Mouse (Mus musculus) right cerebral cortex, postnatal 4 days (tissue): ENCODE results near the gene Il27.

Source experiments
- DNase-seq: peaks from one replicate; pipeline ENCODE4 v3.0.0-alpha.2; 2022

Il27 gene

GRCm38 (mm10) chr7:126602650-126603049 lies 7.9 kb upstream of the Il27 start:
- DNase-seq, result no peak

GRCm38 (mm10) chr7:126601896-126602295 lies 7.2 kb upstream of the Il27 start:
- no peak for DNase-seq

- DNase-seq, result no peak
Observed at GRCm38 (mm10) chr7:126598919-126599318, 4.2 kb upstream of the Il27 start.

- no peak for DNase-seq
Observed at GRCm38 (mm10) chr7:126596414-126596813, 1.7 kb upstream of the Il27 start.

- no peak for DNase-seq
Observed at GRCm38 (mm10) chr7:126595890-126596289, 1.1 kb upstream of the Il27 start.

- DNase-seq, result peak; percentile 69
Observed at GRCm38 (mm10) chr7:126587779-126588178, 7.0 kb downstream of the Il27 start.

- DNase-seq, result no peak
Observed at GRCm38 (mm10) chr7:126586839-126587238, 7.9 kb downstream of the Il27 start.

- DNase-seq, result no peak
Observed at GRCm38 (mm10) chr7:126585717-126586116, 9.0 kb downstream of the Il27 start, which contains the start of gene Cln3. Cln3 (minus strand) TSS chr7:126585817.

- DNase-seq, result no peak
Observed at GRCm38 (mm10) chr7:126584506-126584977, 10.2 kb downstream of the Il27 start, which contains the start of gene Apobr. Apobr (plus strand) TSS chr7:126584942.

- no peak for DNase-seq
Observed at GRCm38 (mm10) chr7:126583761-126584160, 11.0 kb downstream of the Il27 start.

GRCm38 (mm10) chr7:126583251-126583709 lies 11.5 kb downstream of the Il27 start:
- peak; percentile 84 for DNase-seq

GRCm38 (mm10) chr7:126582759-126583158 lies 12.0 kb downstream of the Il27 start:
- peak; percentile 27 for DNase-seq

- DNase-seq, result no peak
Observed at GRCm38 (mm10) chr7:126581661-126582060, 13.1 kb downstream of the Il27 start.

GRCm38 (mm10) chr7:126579172-126579571 lies 15.6 kb downstream of the Il27 start:
- peak; percentile 53 for DNase-seq

GRCm38 (mm10) chr7:126576946-126577345 lies 17.8 kb downstream of the Il27 start:
- peak; percentile 60 for DNase-seq

- DNase-seq, result peak; percentile 72
Observed at GRCm38 (mm10) chr7:126566094-126566765, 28.5 kb downstream of the Il27 start, which contains the start of gene Eif3c. Eif3c (minus strand) TSS chr7:126566411.

GRCm38 (mm10) chr7:126565693-126566092 lies 29.0 kb downstream of the Il27 start:
- no peak for DNase-seq

- DNase-seq, result no peak
Observed at GRCm38 (mm10) chr7:126556635-126557034, 38.1 kb downstream of the Il27 start.

GRCm38 (mm10) chr7:126554796-126555195 lies 39.9 kb downstream of the Il27 start:
- DNase-seq, result no peak

GRCm38 (mm10) chr7:126545631-126546030 lies 49.1 kb downstream of the Il27 start:
- no peak for DNase-seq

- DNase-seq, result no peak
Observed at GRCm38 (mm10) chr7:126541661-126542060, 53.1 kb downstream of the Il27 start.
